Mouse (Mus musculus) neural tube, embryonic 11.5 days (tissue): Measurements from ENCODE around the gene Mipep. TPM values are rescaled to one million over a fixed set of nuclear protein-coding genes. Genes with fewer than 3 reads are reported as not detected.

Source experiments
- ATAC-seq: fragments of 200-750 bp; cut with Nextera tagmentation; 2 replicates; pipeline ENCODE4 v1.8.0; 2017; ENCODE audit warnings: moderate number of reproducible peaks, mild to moderate bottlenecking, moderate TSS enrichment, moderate library complexity; ENCODE audit not compliant: insufficient read depth, low FRiP score, low TSS enrichment
- DNase-seq: peaks from one replicate; pipeline ENCODE4 v3.0.0-alpha.2; 2015; ENCODE audit warnings: low spot score
- H3K27ac ChIP-seq: fragments of 300-500 bp; sonication (generic); 2 replicates; pipeline ENCODE4 v1.5.1; 2014; ENCODE audit warnings: low read depth, mild to moderate bottlenecking, low read length
- H3K27me3 ChIP-seq: fragments of 300-500 bp; sonication (generic); 2 replicates; pipeline ENCODE4 v1.6.1; 2014; ENCODE audit warnings: mild to moderate bottlenecking, low read length, mixed read lengths; ENCODE audit not compliant: control insufficient read depth, insufficient read depth
- H3K36me3 ChIP-seq: fragments of 300-500 bp; sonication (generic); 2 replicates; pipeline ENCODE4 v1.6.1; 2014; ENCODE audit warnings: mild to moderate bottlenecking, low read length, moderate library complexity, mixed read lengths; ENCODE audit not compliant: control insufficient read depth, insufficient read depth
- H3K4me1 ChIP-seq: fragments of 300-500 bp; sonication (generic); 2 replicates; pipeline ENCODE4 v1.6.1; 2014; ENCODE audit warnings: low read length, mixed read lengths; ENCODE audit not compliant: control insufficient read depth, insufficient read depth
- H3K4me2 ChIP-seq: fragments of 300-500 bp; sonication (generic); 2 replicates; pipeline ENCODE4 v1.6.1; 2014; ENCODE audit warnings: low read depth, mild to moderate bottlenecking, moderate library complexity
- H3K4me3 ChIP-seq: fragments of 300-500 bp; sonication (generic); 2 replicates; pipeline ENCODE4 v1.5.1; 2014; ENCODE audit warnings: low read depth, low read length
- H3K9ac ChIP-seq: fragments of 300-500 bp; sonication (generic); 2 replicates; pipeline ENCODE4 v1.6.1; 2014; ENCODE audit warnings: mild to moderate bottlenecking, low read length
- H3K9me3 ChIP-seq: fragments of 300-500 bp; sonication (generic); 2 replicates; pipeline ENCODE4 v1.6.1; 2016; ENCODE audit warnings: low read length; ENCODE audit not compliant: control insufficient read depth
- WGBS: fragments of 180-500 bp; shearing (Covaris S2); extraction: QIAGEN DNeasy Blood & Tissue Kit; methylation state at CpG from one replicate; pipeline ENCODE4 v1.1.7; 2014; 5-methylcytosine and 5-hydroxymethylcytosine counted together
- polyA plus RNA-seq: library from polyadenylated mRNA; unstranded; fragments of >200 nt; fragmentation: Nextera tagmentation; extraction: Ambion mirVana; gene quantifications from 2 replicates; pipeline ENCODE4 v1.2.1, GENCODE M21; 2014

Gene Mipep
- polyA plus RNA-seq, 1 experiment from 2014 or later, result 25.9 TPM

GRCm38 (mm10) chr14:60885361-60885950, 101.1 kb downstream of the Mipep start:
- no peak overlapping the region for H3K9ac ChIP-seq
- WGBS, result 47% methylated on average over 6 of the region's 6 CpGs
- no peaks in the 10 kb centered on the region for H3K36me3 ChIP-seq
- H3K9me3 ChIP-seq, result no peaks in the 10 kb centered on the region
- no peaks in the 10 kb centered on the region for H3K27me3 ChIP-seq
- H3K27ac ChIP-seq, result no peak overlapping the region
- no peak for ATAC-seq
- 0 out of 2 replicates have a peak, but pooled peaks cover 2% of the 10 kb centered on the region for H3K4me1 ChIP-seq
- no peak for DNase-seq
- H3K4me2 ChIP-seq, result no peak overlapping the region
- no peak overlapping the region for H3K4me3 ChIP-seq

- Histone ChIP-seq H3K4me1 (no peaks in the 10 kb centered on the region), H3K27ac (no peak overlapping the region), H3K9me3 (no peaks in the 10 kb centered on the region), H3K4me2 (no peak overlapping the region), H3K36me3 (no peaks in the 10 kb centered on the region), H3K27me3 (no peaks in the 10 kb centered on the region), H3K9ac (no peak overlapping the region), H3K4me3 (no peak overlapping the region)
- DNase-seq, result no peak
- 89% methylated on average over 10 of the region's 10 CpGs for WGBS
- ATAC-seq, result no peak
These were observed 109.5 kb downstream of the Mipep start for GRCm38 (mm10) chr14:60893882-60894281.

- H3K9me3 ChIP-seq, result no peaks in the 10 kb centered on the region
- ATAC-seq (no peak), DNase-seq (no peak)
- no peak overlapping the region for H3K4me2 ChIP-seq
- no peak overlapping the region for H3K9ac ChIP-seq
- no peak overlapping the region for H3K4me3 ChIP-seq
- no peaks in the 10 kb centered on the region for H3K27me3 ChIP-seq
- WGBS, result 78% methylated on average over 19 of the region's 19 CpGs
- H3K36me3 ChIP-seq, result no peaks in the 10 kb centered on the region
- H3K4me1 ChIP-seq, result no peaks in the 10 kb centered on the region
- no peak overlapping the region for H3K27ac ChIP-seq
These were observed 111.0 kb downstream of the Mipep start for GRCm38 (mm10) chr14:60895172-60896000.

GRCm38 (mm10) chr14:60898086-60898667, 113.8 kb downstream of the Mipep start:
- 91% methylated on average over 5 of the region's 5 CpGs for WGBS
- Histone ChIP-seq H3K4me3 (no peak overlapping the region), H3K9ac (no peak overlapping the region), H3K27ac (no peak overlapping the region), H3K27me3 (no peaks in the 10 kb centered on the region), H3K4me1 (no peaks in the 10 kb centered on the region), H3K9me3 (no peaks in the 10 kb centered on the region), H3K4me2 (no peak overlapping the region), H3K36me3 (no peaks in the 10 kb centered on the region)
- ATAC-seq (no peak), DNase-seq (no peak)

- Histone ChIP-seq H3K9ac (no peak overlapping the region), H3K36me3 (no peaks in the 10 kb centered on the region; the same call in 1 of the 2 replicates), H3K4me3 (no peak overlapping the region), H3K9me3 (no peaks in the 10 kb centered on the region), H3K27ac (no peak overlapping the region), H3K4me1 (no peaks in the 10 kb centered on the region), H3K4me2 (no peak overlapping the region), H3K27me3 (no peaks in the 10 kb centered on the region)
- ATAC-seq (no peak), DNase-seq (no peak)
- 71% methylated on average over 4 of the region's 4 CpGs for WGBS
These were observed 120.1 kb downstream of the Mipep start for GRCm38 (mm10) chr14:60904501-60904900.

GRCm38 (mm10) chr14:60906421-60907374, 122.3 kb downstream of the Mipep start:
- 88% methylated on average over 10 of the region's 10 CpGs for WGBS
- Histone ChIP-seq H3K36me3 (no peaks in the 10 kb centered on the region; the same call in 1 of the 2 replicates), H3K4me1 (no peaks in the 10 kb centered on the region), H3K4me2 (no peak overlapping the region), H3K27ac (no peak overlapping the region), H3K9ac (no peak overlapping the region), H3K9me3 (no peaks in the 10 kb centered on the region), H3K4me3 (no peak overlapping the region), H3K27me3 (no peaks in the 10 kb centered on the region)
- no peak for DNase-seq
- no peak for ATAC-seq

- H3K27ac ChIP-seq, result no peak overlapping the region
- H3K4me1 ChIP-seq, result peaks cover 7% of the 10 kb centered on the region; the same call in 1 of the 2 replicates
- H3K4me2 ChIP-seq, result no peak overlapping the region
- H3K27me3 ChIP-seq, result no peaks in the 10 kb centered on the region
- no peaks in the 10 kb centered on the region for H3K9me3 ChIP-seq
- H3K9ac ChIP-seq, result no peak overlapping the region
- H3K36me3 ChIP-seq, result no peaks in the 10 kb centered on the region; the same call in 1 of the 2 replicates
- ATAC-seq (no peak), DNase-seq (no peak)
- WGBS, result 89% methylated on average over 4 of the region's 4 CpGs
- H3K4me3 ChIP-seq, result no peak overlapping the region
These were observed 125.0 kb downstream of the Mipep start for GRCm38 (mm10) chr14:60909351-60909750.
